Mouse (Mus musculus): ENCODE measurements around the gene Znrf2.
"Not testable (repeated sequence)": the region's sequence is repeated elsewhere in the genome, so short reads cannot be mapped to it uniquely, and the experiment has no call there.

Znrf2 gene

DNA sequence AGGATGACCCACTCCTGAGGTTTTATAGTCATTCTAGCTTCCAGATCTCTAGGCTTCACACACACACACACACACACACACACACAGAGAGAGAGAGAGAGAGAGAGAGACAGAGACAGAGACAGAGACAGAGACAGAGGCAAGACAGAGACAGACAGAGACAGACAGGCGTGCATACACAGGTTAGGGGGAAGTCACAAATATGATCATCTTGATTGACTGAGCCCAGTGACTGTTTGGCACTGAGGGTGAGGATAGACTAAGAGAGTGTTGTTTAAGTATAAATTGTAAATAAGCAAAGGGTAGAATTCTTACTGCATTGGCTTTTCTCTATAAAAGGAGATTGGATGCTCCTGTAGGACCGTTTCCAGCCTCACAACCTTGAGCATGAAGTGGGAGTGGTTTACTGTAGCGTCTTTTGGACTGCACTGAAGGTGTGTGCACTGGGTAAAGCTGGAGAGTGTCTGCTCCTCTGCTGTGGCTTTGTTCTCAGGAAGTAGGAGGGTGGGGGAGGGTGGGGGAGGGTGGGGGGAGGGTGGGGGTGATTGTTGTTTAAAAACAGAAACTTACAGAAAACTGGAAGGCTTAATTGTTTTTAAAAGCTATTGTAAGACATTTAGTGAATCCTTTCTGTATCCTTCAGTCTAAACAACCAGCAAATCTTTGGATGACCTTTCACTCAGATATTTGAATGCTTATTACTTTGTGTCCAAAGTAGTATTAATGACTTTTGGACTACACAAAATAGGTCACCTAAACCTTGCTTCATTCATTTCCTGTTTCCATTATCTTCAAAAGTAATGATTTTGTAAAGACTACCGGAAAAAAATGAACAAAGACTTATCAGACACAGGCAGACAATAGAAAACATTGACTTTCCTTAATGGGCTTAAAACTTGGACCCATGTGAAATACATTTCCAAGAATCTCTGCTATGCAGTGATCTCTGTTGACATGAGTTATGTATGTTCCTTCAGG, 32.8 kb downstream of the Znrf2 start:
- no peak for DNase-seq (ENCODE audit: low read depth, low spot score)

DNA sequence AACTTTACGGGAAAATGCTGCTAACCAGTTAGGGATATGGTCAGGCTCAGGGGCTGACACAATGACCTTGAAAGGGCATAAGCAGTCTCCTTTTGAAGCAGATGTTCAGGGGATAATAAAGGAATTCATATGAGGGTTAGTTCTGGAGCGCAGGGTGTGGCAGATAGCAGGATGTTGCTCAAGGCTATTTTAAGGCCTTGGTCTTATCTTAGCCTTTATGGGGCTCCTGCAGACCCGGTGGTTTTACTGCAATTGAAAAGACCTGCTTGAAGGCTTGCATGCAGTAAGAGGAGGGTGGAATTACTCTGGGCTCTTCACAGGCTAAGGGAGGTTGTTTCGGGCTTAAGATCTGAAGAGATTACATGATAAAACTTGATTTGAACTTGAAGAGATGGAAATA, 35.1 kb downstream of the Znrf2 start:
- no peak for DNase-seq (ENCODE audit: low read depth, low spot score)

DNA sequence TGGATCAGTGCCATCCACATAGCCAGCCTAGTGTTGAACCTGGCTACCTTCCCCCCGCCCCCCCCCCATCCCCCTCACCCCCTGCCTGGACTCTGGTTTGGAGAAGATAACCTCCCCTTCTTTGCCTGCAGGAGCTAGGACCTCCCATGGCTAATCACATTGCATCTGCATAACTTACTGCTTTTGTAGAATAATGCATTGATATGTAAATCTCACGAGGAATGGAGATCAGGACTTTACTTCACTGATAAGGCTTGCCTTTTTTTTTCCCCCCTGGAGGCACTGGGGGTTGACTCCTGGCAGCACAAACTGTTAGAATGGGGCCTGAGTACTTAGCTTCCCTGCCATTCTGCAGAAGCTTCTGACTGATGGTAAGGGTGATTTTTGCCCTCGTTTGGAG, 36.0 kb downstream of the Znrf2 start:
- DNase-seq (ENCODE audit: low read depth, low spot score) = no peak

DNA sequence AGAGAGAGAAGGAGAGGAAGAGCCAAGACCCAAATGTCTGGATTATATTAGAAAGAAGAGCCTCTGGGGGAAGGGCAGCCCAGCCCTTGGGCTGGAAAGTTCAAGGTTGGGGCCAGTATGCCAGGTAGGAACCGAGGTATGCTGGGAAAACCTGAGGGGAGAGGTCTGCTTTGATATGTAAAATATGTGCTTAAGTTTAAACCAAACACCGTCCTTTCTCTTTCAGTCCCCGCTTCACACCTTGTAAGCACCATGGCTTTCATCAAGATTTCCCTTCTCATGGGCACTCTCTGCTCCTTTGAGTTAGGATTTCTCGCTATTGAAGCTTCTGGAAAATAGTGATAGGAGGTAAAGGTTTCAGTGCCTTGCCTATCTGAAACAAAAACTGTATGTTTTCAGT, 38.1 kb downstream of the Znrf2 start:
- DNase-seq (ENCODE audit: low read depth, low spot score) = no peak

DNA sequence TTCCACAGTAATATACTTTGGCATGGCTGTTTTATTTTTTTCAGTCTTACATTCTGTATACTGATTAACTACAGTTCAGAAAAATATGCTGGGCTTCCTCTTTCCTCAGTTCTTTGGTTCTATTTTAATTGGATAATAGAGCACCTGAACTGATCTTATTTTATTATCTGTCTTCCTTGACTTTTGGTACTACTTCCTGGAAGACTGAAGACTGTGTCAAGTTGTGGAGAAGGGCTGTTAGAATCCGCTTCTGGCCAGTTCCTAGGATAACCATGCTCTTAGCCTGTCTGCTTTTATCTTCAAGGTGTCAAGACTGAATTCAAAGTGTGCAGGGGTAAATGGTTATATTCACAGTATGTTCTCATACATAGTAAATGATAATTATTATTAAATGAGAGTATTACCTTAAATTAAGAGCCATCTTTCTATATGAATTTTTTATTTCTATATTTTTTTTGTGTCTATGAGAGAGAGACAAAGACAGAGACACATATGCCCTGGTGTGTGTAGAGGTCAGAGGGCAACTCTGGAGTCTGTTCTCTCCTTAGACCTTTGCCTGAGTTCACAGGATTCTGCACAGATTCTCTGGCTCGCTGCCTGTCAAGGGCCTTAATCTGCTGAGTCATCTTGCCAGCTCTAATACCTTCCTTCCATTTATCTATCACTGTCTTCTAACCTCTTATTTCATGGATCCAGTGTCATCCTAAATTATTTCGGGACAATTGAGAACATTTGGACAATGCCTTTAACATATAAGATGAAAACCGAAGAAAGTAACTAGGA, 39.3 kb downstream of the Znrf2 start:
- no peak for DNase-seq (ENCODE audit: low read depth, low spot score)

DNA sequence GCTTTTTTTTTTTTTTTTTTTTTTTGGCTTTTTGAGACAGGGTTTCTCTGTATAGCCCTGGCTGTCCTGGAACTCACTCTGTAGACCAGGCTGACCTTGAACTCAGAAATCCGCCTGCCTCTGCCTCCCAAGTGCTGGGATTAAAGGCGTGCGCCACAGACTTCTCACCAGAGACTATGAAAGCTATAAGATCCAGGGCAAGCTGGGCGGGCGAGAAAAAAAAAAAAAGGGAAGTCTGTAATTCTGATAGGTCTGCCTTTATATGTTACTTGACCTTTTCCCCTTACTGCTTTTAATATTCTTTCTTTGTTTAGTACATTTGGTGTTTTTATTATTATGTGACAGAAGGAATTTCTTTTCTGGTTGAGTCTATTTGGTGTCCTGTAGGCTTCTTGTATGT, 42.4 kb downstream of the Znrf2 start:
- DNase-seq (ENCODE audit: low read depth, low spot score) = not testable (repeated sequence)

DNA sequence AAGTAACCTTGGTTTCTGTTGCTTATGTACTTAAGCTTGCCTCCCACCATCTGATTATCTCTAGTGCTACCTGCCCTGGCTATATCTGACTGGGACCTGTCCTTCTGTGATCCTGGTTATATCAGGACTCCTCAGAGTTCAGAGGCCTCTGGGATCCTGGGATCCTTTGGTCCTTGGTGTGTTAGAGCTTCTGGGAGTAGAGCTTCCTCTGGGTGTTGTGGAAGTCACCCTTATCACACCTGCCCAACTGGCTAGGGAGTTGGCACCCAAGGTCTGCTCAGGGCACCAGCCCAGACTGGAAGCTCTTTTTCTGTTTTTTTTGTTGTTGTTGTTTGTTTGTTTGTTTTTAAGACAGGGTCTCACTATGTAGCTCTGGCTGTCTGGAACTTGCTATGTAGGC, 43.5 kb downstream of the Znrf2 start:
- no peak for DNase-seq (ENCODE audit: low read depth, low spot score)

DNA sequence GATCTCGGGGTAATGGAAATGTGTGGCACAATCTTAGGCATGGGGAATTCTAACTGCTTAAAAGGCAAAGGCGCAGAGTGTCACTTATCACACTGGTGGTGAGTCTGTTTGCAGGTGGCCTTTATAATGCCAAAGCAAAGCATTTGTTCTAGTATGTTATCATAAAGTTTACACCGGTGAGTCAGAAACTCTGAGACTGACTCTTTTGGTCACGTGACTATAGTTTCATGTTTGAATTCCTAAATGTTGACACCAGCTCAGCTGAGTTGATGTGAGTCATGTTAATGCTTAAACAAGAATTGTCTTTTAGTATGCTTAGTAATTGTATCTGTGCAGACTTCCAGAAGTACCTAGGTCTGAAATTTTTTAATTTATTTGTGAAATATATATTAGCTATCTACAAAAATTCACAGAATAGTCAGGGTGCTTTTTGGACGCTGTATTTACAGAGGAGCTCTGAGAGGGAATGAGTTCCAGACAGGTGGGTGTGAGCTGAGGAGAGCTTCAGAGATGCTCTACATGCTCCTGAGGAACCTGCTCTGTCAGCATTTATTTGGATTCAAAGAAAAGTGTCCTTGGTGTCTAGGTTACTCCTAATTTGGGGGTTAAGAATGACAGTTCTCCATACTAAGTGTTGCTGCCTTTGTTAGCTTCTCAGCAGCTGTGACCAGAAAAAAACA, 50.2 kb downstream of the Znrf2 start:
- DNase-seq (ENCODE audit: low read depth, low spot score) = no peak

DNA sequence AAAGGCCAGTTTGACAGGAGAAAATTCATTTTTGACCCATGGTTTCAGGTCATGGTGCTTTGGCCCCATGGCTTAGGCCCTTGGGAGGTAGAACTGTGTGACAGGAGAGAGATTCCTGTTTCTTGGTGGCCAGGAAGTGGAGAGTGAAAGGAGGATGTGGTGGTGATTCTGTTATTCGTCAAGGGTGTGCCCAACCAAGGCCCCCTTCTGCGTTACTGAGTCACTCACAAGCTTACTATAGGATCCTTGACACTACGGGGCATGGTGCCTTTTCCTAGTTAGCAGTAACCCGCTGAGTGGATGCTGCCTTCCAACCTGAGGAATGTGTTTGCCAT, 50.7 kb downstream of the Znrf2 start:
- DNase-seq (ENCODE audit: low read depth, low spot score) = no peak

DNA sequence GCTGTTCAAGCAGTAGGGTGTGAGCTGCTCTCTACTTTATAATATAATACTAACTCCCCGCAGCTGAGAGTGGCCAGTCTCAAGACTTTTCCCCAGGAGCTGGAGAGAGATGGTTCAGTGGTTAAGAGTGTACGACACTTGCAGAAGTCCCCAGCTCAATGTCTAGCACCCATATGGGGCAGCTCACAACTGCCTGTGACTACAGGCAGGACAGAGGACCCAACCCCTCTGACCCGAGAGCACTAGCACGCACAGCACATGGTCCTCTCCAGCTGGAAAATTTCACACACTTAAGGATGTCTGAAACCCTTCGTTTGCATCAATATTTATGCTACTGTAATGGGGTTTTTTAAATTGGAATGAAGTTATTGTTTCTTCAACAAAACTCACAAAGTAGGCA, 56.3 kb downstream of the Znrf2 start:
- no peak for DNase-seq (ENCODE audit: low read depth, low spot score)

DNA sequence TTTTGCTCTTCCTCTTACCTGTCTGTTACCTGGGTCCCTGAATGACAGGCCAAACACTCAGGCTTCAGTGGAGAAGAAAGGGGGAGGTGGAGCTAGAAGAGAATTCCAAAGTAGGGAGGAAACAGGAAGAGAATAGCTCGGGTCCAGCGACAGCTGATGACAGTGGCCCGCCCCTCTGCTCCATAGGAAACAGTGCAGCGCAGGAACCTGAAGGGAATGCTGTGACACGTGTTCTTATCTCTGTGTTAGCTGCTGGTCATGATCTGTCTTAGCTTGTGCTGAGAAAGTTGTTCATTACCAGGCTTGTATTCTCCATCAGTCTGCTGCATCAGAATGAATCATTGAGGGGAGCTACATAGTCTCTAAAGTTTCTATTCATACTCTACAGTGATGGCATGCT, 60.1 kb downstream of the Znrf2 start:
- DNase-seq (ENCODE audit: low read depth, low spot score) = no peak

DNA sequence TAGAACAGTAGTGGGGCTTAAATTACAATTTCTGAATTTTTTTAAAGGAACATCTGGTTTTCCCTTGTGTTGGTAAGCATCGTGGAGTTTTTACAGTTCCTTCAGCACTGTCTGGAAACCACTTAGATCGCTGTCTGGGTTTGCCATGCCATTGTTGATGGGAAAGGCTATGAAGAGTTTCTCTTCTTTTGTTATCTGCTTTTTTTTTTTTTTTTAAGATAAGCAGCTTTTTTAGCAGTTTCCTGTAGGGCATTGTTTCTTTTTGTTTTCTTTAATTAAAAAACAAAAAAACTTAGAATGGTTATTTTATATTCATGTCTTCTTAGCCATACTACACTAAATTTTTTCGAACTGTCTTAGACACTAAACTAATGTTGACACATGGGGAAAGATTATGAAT, 60.9 kb downstream of the Znrf2 start:
- no peak for DNase-seq (ENCODE audit: low read depth, low spot score)

DNA sequence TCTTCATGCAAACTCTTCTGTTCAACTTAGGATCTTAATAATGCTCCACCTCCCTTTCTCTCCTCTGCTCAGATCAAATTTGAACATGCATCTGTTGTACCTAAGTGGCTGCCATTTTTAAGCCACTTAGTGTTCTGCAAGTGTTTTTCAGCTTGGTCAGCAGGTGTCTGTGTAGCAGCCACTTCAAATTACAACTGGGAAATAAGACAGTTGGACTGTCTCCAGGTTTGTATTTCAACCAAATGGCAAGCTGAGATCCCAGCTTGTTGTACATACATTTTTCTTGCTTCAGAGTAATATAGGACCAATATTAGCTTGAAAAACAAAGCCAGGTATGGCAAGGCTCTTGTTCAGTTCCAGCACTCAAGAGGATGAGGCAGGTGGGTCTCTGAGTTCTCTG, 61.8 kb downstream of the Znrf2 start:
- no peak for DNase-seq (ENCODE audit: low read depth, low spot score)

DNA sequence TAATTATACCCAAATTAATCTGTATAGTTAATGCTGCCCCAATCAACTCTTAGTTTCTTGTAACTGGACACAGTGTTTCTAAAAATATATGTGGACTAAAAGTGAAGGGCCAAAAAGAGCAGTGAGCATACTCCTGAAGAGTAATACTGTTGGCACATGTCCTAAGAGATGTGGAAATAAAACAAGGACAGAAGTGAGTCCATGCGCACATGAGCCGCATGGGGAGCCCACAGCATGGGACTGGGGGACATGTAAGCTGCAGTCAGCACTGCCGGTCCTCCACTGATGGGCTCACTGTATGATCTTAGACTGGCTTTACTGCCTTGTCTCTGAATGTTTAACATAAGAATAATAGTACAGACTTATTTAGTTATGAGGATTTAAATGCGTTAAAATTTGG, 63.4 kb downstream of the Znrf2 start:
- DNase-seq (ENCODE audit: low read depth, low spot score) = no peak

DNA sequence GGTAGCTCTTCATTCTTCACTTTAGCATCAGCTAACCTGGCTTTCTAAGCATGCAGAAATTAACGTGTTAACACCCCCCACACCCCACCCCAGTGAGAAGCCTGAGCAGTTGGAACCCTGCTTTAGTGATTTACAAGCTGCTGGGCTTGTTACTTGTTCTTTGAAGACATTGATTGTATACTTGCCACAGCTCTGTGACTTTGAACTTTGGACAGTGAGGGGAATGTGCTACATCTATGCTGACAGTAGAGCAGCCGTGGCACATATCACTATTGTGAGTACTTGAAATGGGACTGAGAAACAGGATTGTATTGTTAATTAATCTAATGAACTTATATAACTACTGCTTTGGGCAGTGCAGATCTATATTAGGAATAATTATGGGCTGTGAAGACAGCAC, 66.7 kb downstream of the Znrf2 start:
- DNase-seq (ENCODE audit: low read depth, low spot score) = no peak

DNA sequence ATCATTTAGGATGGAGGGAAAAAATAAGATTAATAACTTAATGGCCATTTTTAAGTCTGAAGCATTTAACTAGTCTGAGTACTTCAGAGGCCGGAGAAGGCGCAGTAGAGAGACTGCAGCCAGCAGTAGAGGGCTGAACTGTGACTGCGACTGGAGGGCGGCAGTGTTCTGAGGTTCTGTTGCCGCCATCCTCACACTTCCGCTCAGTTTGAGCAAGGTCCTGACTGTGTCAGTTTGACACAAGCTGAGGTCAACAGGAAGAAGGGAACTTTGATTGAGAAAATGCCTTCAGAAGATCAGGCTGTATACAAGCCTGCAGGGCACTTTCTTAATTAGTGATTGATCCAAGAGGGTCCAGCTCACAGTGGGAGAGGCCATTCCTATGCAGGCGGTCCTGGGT, 69.5 kb downstream of the Znrf2 start:
- no peak for DNase-seq (ENCODE audit: low read depth, low spot score)

DNA sequence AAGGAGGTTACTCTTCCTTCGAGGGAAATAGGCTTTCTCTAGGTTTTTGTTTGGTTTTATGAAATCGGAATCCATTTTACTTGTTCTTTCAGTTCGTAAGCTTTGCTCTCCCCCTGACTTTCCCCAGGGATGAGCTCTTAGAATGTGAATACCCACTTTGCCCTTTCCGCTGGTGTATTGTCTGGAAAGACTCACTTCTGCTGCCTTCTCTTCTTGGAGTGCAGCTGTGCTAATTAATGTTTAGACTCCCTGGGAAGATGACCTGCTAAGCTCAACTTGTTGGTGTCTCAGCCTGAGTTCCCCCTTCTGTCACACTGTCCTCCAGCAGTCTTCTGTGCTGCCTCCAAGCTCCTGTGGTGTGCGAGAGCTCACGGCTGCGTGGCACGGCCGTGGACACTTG, 73.5 kb downstream of the Znrf2 start:
- DNase-seq (ENCODE audit: low read depth, low spot score) = no peak

DNA sequence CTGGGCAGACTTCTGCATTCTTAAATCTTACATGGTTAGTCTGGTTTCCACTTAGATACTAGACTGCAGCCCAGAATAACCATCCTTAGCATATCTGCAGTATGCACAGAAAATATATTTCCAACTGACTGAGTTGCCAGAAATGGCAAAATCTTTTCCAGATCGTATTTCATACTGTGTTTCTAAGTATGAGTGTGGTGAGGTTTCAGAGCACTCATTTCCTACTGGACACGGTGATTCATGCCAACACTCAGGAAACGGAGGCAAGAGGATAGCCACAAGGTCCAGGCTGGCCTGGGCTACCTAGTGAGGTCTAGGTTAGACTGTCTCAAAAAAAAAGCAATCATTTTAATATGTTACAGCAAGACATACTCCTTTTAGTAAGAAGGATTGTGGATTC, 74.7 kb downstream of the Znrf2 start:
- DNase-seq (ENCODE audit: low read depth, low spot score) = no peak

DNA sequence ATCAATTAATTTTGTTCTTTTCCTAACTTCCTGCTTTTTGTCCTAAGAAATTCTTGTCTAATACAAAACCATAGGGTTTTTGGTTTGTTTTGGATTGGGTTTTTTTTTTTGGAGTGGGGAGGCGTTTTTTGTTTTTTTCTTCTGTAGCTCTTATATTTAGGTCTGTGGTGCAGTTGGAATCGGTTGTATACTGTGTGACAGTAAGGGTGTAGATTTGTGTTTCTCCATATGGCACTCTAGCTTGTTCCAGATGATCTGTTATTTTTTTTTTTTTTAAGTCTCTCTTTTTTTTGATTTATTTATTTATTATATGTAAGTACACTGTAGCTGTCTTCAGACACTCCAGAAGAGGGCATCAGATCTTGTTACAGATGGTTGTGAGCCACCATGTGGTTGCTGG, 83.5 kb downstream of the Znrf2 start:
- no peak for DNase-seq (ENCODE audit: low read depth, low spot score)

DNA sequence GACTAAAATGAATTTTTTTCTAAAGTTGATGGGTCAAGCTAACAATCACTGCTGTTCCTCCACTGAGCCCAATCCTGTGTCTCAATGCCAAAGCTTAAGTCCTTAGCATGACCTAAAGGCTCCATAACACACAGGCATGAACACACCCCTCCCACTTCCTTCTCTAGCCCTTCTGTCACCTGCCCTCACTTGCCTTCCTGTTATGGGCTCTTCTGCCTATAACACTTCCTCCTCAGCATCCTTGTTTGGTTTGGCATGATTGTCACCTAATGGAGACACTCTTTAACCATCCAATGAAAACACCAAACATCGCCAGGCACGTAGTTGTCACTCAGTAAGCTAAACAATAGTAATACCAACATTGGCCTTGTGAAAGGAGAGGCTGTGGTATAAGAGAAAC, 85.8 kb downstream of the Znrf2 start:
- no peak for DNase-seq (ENCODE audit: low read depth, low spot score)

DNA sequence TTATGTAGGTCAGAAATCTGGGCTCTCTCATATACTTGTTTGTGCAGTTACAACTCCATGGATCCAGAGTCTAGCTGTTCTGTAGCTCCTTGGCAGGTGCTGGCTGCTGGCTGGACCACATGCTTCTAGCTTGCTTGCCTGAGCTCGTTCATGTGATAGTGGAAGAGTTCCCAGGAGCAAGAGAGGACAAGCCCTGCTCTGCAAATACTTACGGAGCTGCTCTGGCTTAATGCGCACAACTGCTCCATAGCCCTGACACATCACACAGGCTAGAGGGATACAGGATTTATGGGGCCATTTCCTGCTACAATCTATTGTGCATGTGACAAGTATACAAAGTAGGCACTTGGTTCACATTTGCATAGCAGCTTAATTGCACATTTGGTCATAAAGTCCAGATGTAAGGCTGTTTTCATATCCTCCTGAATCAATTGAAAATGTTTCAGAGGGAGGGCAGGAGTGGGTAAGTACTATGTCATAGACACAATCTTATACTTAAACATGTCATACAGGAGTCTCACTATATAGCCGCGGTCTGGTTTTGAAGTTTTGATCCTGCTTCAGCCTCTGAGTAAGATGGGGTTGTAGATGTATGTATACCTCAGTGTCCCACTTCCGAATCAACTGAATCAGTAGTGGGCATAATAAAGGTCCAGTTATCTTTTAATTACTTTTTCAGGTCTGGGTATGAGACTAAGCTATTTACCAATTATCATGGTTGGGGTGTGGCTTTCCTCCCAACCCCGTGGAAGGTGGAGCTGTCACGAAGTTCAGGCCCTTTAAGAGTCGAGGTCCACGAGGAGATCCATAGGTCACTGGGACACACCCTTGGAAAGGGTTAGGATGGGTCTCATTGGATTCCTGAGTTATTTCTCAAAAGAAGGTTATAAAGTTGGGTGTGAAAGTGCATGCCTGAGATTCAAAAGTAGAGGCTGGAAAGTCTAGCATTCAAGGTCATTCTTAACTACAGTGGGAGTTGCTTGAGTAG, 89.6 kb downstream of the Znrf2 start:
- DNase-seq (ENCODE audit: low read depth, low spot score) = no peak

All from embryo, embryonic 11.5 days (tissue).